Mouse (Mus musculus) forebrain, postnatal 0 days (tissue): ENCODE data around the gene Trmt112. TPM values are rescaled to one million over a fixed set of nuclear protein-coding genes. Genes with fewer than 3 reads are reported as not detected.
"Not testable (repeated sequence)": the region's sequence is repeated elsewhere in the genome, so short reads cannot be mapped to it uniquely, and the experiment has no call there.

Source experiments
- ATAC-seq: fragments of 200-750 bp; cut with Nextera tagmentation; 2 replicates; pipeline ENCODE4 v1.8.0; 2017; ENCODE audit warnings: mild to moderate bottlenecking, moderate library complexity
- DNase-seq: peaks from one replicate; pipeline ENCODE4 v3.0.0-alpha.2; 2015
- H3K27ac ChIP-seq: fragments of 300-500 bp; sonication (generic); 2 replicates; pipeline ENCODE4 v1.5.1; 2014; ENCODE audit warnings: low read depth, mild to moderate bottlenecking, antibody characterized with exemption, low read length, moderate library complexity, mixed read lengths
- H3K27me3 ChIP-seq: fragments of 300-500 bp; sonication (generic); 2 replicates; pipeline ENCODE4 v1.6.1; 2014; ENCODE audit warnings: mild to moderate bottlenecking, low read length, mixed read lengths; ENCODE audit not compliant: insufficient read depth
- H3K36me3 ChIP-seq: fragments of 300-500 bp; sonication (generic); 2 replicates; pipeline ENCODE4 v1.6.1; 2014; ENCODE audit warnings: mild to moderate bottlenecking, moderate library complexity; ENCODE audit not compliant: insufficient read depth
- H3K4me1 ChIP-seq: fragments of 300-500 bp; sonication (generic); 2 replicates; pipeline ENCODE4 v1.6.1; 2014; ENCODE audit warnings: antibody characterized with exemption; ENCODE audit not compliant: insufficient read depth
- H3K4me2 ChIP-seq: fragments of 300-500 bp; sonication (generic); 2 replicates; pipeline ENCODE4 v1.6.1; 2014; ENCODE audit warnings: low read depth, mild to moderate bottlenecking, moderate library complexity
- H3K4me3 ChIP-seq: fragments of 300-500 bp; sonication (generic); 2 replicates; pipeline ENCODE4 v1.5.1; 2014; ENCODE audit warnings: low read depth, low read length, mixed read lengths
- H3K9ac ChIP-seq: fragments of 300-500 bp; sonication (generic); 2 replicates; pipeline ENCODE4 v1.6.1; 2014; ENCODE audit warnings: mild to moderate bottlenecking
- H3K9me3 ChIP-seq: fragments of 300-500 bp; sonication (generic); 2 replicates; pipeline ENCODE4 v1.6.1; 2016; ENCODE audit warnings: low read length
- CTCF ChIP-seq: sonication (generic); IDR thresholded peaks from 2 replicates; pipeline ENCODE4 v1.5.1; 2016; ENCODE audit warnings: antibody characterized with exemption, control low read depth, low read depth
- WGBS: fragments of 180-500 bp; shearing (Covaris S2); extraction: QIAGEN DNeasy Blood & Tissue Kit; methylation state at CpG from one replicate; pipeline ENCODE4 v1.1.7; 2014; 5-methylcytosine and 5-hydroxymethylcytosine counted together
- polyA plus RNA-seq: library from polyadenylated mRNA; unstranded; fragments of >200 nt; fragmentation: Nextera tagmentation; extraction: Ambion mirVana; gene quantifications from 2 replicates; pipeline ENCODE4 v1.2.1, GENCODE M21; 2015
- total RNA-seq: library from RNA; depleted of rRNA; stranded (reverse); fragments of >200 nt; gene quantifications from 2 replicates; pipeline ENCODE4 v1.2.3, GENCODE M21; 2014

Trmt112 gene
- total and polyA plus RNA-seq, 2 experiments from 2014 or later: 52.3 to 102 TPM

DNA sequence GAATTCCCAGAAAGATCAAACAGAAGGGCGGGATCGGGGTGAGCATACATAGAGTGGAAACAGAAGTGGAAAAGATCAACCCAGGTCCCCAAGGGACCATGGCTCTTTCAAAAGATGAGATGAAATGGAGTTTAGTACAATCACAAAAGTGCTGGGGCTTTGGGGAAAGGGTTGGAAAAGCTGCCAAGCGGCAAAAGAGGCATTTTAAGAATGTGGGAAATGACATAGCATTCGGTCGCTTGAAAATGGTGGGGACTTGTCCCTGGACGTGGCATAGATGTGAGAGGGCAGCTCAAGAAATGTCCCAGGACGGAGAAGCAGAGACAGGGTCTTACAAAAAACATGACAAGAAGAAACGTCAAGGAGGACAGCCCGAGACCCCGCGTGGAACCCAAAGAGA lies 477 bp upstream of the Trmt112 start:
- Histone ChIP-seq H3K27ac (peak overlapping the region; percentile 96), H3K4me3 (peak overlapping the region; percentile 60), H3K4me2 (peak overlapping the region; percentile 77), H3K36me3 (peaks cover 52% of the 10 kb centered on the region), H3K9me3 (no peaks in the 10 kb centered on the region), H3K27me3 (no peaks in the 10 kb centered on the region), H3K4me1 (peaks cover 12% of the 10 kb centered on the region), H3K9ac (peak overlapping the region; percentile 63)
- DNase-seq (no peak), ATAC-seq (no peak)
- TF ChIP-seq CTCF: no peak
- WGBS: 7% methylated on average over 11 of the region's 11 CpGs

GRCm38 (mm10) chr19:6910306-6910705 lies 808 bp downstream of the Trmt112 start:
- not testable (repeated sequence) for H3K9me3 ChIP-seq, DNase-seq, H3K27me3 ChIP-seq
- peak overlapping the region; percentile 96 for H3K27ac ChIP-seq
- peak overlapping the region; percentile 77 for H3K4me2 ChIP-seq
- ATAC-seq: peak; percentile 1; the same call in 1 of the 2 replicates
- H3K4me3 ChIP-seq: peak overlapping the region; percentile 60
- WGBS: 5% methylated on average over 29 of the region's 30 CpGs
- peak overlapping the region; percentile 63 for H3K9ac ChIP-seq
- peaks cover 12% of the 10 kb centered on the region for H3K4me1 ChIP-seq
- H3K36me3 ChIP-seq: peaks cover 51% of the 10 kb centered on the region

- H3K9ac ChIP-seq: no peak overlapping the region
These were observed 1.9 kb downstream of the Trmt112 start for GRCm38 (mm10) chr19:6911101-6912074.

DNA sequence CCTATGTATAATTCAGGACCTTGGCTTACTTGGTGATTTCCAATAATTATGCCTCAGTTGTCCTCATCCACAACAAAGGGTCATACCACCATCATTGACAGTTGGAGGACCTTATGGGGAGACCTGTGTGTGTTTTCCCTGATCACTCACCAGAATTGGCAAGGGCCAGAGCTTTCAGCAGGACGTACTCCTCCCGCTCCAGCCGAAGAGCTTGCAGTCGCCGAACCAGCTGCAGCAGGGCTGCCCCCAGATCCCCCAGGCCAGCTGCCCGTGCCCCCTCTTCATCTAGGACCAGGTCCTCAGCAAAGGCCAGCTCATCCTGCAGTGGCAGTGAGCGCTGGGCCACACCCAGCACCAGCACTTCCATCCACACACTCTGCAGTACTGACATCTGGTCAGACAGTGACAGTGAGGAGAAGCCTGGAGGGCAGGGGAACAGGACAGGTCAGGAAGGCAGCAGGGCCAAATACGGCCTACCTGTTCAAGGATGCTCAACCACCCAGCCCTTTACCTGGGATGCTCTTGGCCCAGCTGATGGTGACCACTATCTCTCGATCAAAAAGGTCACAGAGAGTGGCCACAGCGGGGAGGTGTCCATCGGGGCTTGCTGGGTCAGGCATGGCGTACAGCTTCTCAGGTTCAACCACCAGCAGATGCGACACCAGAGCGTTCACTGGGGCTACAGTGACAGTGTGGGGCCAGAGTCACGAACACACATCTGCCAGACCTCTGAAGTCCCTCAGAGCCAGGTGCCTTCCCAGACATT lies 2.9 kb downstream of the Trmt112 start:
- no peak overlapping the region for H3K27ac ChIP-seq
- no peaks in the 10 kb centered on the region for H3K27me3 ChIP-seq
- no peak overlapping the region for H3K4me2 ChIP-seq
- H3K9me3 ChIP-seq: no peaks in the 10 kb centered on the region
- no peak for TF ChIP-seq CTCF
- WGBS: 94% methylated on average over 15 of the region's 15 CpGs
- DNase-seq (no peak), ATAC-seq (no peak)
- H3K36me3 ChIP-seq: peaks cover 38% of the 10 kb centered on the region
- no peak overlapping the region for H3K4me3 ChIP-seq
- H3K4me1 ChIP-seq: peaks cover 12% of the 10 kb centered on the region
- H3K9ac ChIP-seq: no peak overlapping the region

More at GRCm38 (mm10) chr19:6911101-6912074, 1.9 kb downstream of the Trmt112 start:
- ATAC-seq (no peak), DNase-seq (no peak)
- Histone ChIP-seq H3K36me3 (peaks cover 44% of the 10 kb centered on the region), H3K27me3 (no peaks in the 10 kb centered on the region), H3K4me1 (peaks cover 12% of the 10 kb centered on the region), H3K27ac (no peak overlapping the region), H3K4me2 (no peak overlapping the region), H3K4me3 (no peak overlapping the region), H3K9me3 (no peaks in the 10 kb centered on the region)
- 83% methylated on average over 19 of the region's 19 CpGs for WGBS
- TF ChIP-seq CTCF: no peak

GRCm38 (mm10) chr19:6913036-6913435 lies 3.5 kb downstream of the Trmt112 start:
- Histone ChIP-seq H3K4me2 (no peak overlapping the region), H3K9me3 (no peaks in the 10 kb centered on the region), H3K27me3 (no peaks in the 10 kb centered on the region), H3K9ac (no peak overlapping the region), H3K4me1 (peaks cover 10% of the 10 kb centered on the region), H3K27ac (no peak overlapping the region), H3K4me3 (no peak overlapping the region), H3K36me3 (peaks cover 38% of the 10 kb centered on the region)
- WGBS: 93% methylated on average over 6 of the region's 6 CpGs
- TF ChIP-seq CTCF: no peak
- ATAC-seq: no peak
- no peak for DNase-seq

GRCm38 (mm10) chr19:6913991-6914390 lies 4.5 kb downstream of the Trmt112 start:
- ATAC-seq: no peak
- H3K27me3 ChIP-seq: no peaks in the 10 kb centered on the region
- DNase-seq: no peak
- no peak overlapping the region for H3K9ac ChIP-seq
- WGBS: 88% methylated on average over 11 of the region's 11 CpGs
- H3K27ac ChIP-seq: no peak overlapping the region
- H3K4me3 ChIP-seq: no peak overlapping the region
- H3K9me3 ChIP-seq: no peaks in the 10 kb centered on the region
- no peak overlapping the region for H3K4me2 ChIP-seq
- H3K4me1 ChIP-seq: peaks cover under 1% of the 10 kb centered on the region; the same call in 1 of the 2 replicates
- peaks cover 42% of the 10 kb centered on the region for H3K36me3 ChIP-seq
- no peak for TF ChIP-seq CTCF
